Mouse (Mus musculus): Measurements from ENCODE around the gene Rreb1. TPM values are rescaled to one million over a fixed set of nuclear protein-coding genes. Genes with fewer than 3 reads are reported as not detected.

Rreb1 gene
- 10 to 100 TPM; 16.1 to 22.5 TPM for total RNA-seq (2021)
- long read RNA-seq, experiment 1, partial matches to known transcripts = 0 of 2 reads
- long read RNA-seq, experiment 1, other reads (novel, unspliced or antisense) = 2 of 2 reads
- long read RNA-seq, experiment 2, partial matches to known transcripts = 1 of 10 reads
- long read RNA-seq, experiment 2, other reads (novel, unspliced or antisense) = 9 of 10 reads

GRCm38 (mm10) chr13:37778147-37778593 is at the start of gene Rreb1:
Rreb1 (plus strand) TSS chr13:37778400.
- intact Hi-C loops (cut with DNase I) = no loop called here
- DNase-seq = peak; percentile 17 to 47

- no peak for DNase-seq
- intact Hi-C loops (cut with DNase I) = no loop called here
Measured at GRCm38 (mm10) chr13:37728551-37728950, 49.6 kb upstream of the Rreb1 start.

- intact Hi-C loops (cut with DNase I) = no loop called here
- no peak for DNase-seq
Measured at GRCm38 (mm10) chr13:37731914-37732693, 46.1 kb upstream of the Rreb1 start.

GRCm38 (mm10) chr13:37734501-37734900 is 43.7 kb upstream of the Rreb1 start:
- intact Hi-C loops (cut with DNase I) = no loop called here
- no peak for DNase-seq

GRCm38 (mm10) chr13:37740111-37740510 is 38.1 kb upstream of the Rreb1 start:
- intact Hi-C loops (cut with DNase I) = no loop called here
- no peak for DNase-seq

- DNase-seq = no peak
- intact Hi-C loops (cut with DNase I) = no loop called here
Measured at GRCm38 (mm10) chr13:37740752-37741151, 37.4 kb upstream of the Rreb1 start.

GRCm38 (mm10) chr13:37742248-37742647 is 36.0 kb upstream of the Rreb1 start:
- intact Hi-C loops (cut with DNase I) = no loop called here
- DNase-seq = no peak

GRCm38 (mm10) chr13:37747504-37747903 is 30.7 kb upstream of the Rreb1 start:
- intact Hi-C loops (cut with DNase I) = no loop called here
- no peak for DNase-seq

- intact Hi-C loops (cut with DNase I) = no loop called here
- no peak for DNase-seq
Measured at GRCm38 (mm10) chr13:37749485-37749884, 28.7 kb upstream of the Rreb1 start.

- DNase-seq = no peak
- intact Hi-C loops (cut with DNase I) = no loop called here
Measured at GRCm38 (mm10) chr13:37751154-37751950, 26.8 kb upstream of the Rreb1 start.

- DNase-seq = no peak
- intact Hi-C loops (cut with DNase I) = no loop called here
Measured at GRCm38 (mm10) chr13:37759341-37760012, 18.7 kb upstream of the Rreb1 start.

- DNase-seq = no peak
- intact Hi-C loops (cut with DNase I) = no loop called here
Measured at GRCm38 (mm10) chr13:37760013-37760342, 18.2 kb upstream of the Rreb1 start.

- intact Hi-C loops (cut with DNase I) = no loop called here
Measured at GRCm38 (mm10) chr13:37760373-37760772, 17.8 kb upstream of the Rreb1 start.

GRCm38 (mm10) chr13:37760957-37761941 is 17.0 kb upstream of the Rreb1 start:
- intact Hi-C loops (cut with DNase I) = no loop called here
- DNase-seq = no peak

More at GRCm38 (mm10) chr13:37760373-37760772, 17.8 kb upstream of the Rreb1 start:
- DNase-seq = no peak

GRCm38 (mm10) chr13:37763800-37764407 is 14.3 kb upstream of the Rreb1 start:
- intact Hi-C loops (cut with DNase I) = no loop called here
- DNase-seq = no peak

- intact Hi-C loops (cut with DNase I) = no loop called here
- no peak for DNase-seq
Measured at GRCm38 (mm10) chr13:37769777-37770176, 8.4 kb upstream of the Rreb1 start.

- intact Hi-C loops (cut with DNase I) = no loop called here
- DNase-seq = no peak
Measured at GRCm38 (mm10) chr13:37773476-37773875, 4.7 kb upstream of the Rreb1 start.

GRCm38 (mm10) chr13:37776675-37777074 is 1.5 kb upstream of the Rreb1 start:
- intact Hi-C loops (cut with DNase I) = no loop called here
- no peak for DNase-seq

Measured in gastrocnemius, postnatal 36 days (tissue).